Mouse (Mus musculus): ENCODE data around the gene Atg10.
"Not testable (repeated sequence)": the region's sequence is repeated elsewhere in the genome, so short reads cannot be mapped to it uniquely, and the experiment has no call there.

Atg10 gene

DNA sequence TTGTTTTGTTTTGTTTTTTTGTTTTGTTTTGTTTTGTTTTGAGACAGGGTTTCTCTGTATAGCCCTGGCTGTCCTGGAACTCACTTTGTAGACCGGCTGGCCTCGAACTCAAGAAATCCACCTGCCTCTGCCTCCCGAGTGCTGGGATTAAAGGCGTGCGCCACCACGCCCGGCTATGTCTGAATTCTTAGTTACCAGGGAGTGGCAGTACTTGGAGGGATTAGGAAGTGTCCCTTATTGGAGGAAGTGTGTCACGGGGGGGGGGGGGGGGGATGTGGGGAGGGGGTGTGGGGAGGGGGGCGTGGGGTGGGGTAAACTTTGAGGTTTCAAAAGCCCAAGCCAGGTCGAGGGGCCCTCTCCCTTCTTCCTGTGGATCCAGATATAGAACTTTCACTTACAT, 295.5 kb downstream of the Atg10 start:
- DNase-seq: not testable (repeated sequence)

- no peak for DNase-seq
Observed at GRCm38 (mm10) chr13:90926938-90927633, 296.7 kb downstream of the Atg10 start.

DNA sequence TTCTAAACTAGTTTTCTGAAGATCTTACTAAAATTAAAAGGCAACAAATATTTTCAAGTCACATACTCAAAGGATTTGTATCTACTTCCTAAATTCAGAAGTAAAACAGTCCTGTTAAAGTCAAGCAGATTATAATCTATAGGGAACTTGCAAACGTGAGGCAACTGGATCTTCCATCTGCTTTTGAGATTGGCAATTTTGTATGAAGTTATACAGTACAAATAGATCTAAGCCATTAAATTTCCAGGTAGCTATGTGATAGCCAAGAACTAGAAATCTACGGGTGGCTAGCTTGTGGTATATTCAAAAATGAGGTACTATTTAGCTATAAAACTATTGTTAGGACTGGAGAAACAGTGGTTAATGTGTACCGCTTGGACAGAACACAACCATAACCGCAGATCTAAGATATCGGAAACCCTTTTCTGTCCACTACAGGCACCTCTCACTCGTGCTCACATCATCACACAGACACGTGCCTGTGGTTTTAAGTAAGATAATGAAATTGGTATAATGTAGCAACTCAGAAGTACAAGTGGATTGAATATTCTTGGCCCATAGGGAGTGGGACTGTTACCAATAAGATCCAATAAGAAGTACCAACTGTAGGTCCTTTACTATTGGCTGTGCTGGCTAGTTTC, 297.5 kb downstream of the Atg10 start:
- DNase-seq: no peak

DNA sequence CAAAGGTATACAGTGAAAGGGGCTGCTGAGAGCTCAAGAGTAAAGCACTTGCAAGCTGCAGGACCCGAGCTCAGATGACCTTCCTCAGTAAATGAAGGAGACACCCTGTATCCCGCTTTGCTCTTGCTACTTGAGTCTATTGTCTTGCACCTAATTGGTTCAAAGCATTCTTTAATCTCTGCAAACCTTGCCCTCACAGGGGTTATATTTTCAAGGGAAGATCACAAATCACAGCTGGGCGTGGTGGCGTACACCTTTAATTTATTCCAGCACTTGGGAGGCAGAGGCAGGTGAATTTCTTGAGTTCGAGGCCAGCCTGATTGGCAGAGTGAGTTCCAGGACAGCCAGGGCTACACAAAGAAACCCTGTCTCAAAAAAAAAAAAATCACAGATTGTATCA, 298.6 kb downstream of the Atg10 start:
- no peak for DNase-seq

- no peak for DNase-seq
Observed at GRCm38 (mm10) chr13:90924072-90924471, 299.7 kb downstream of the Atg10 start.

DNA sequence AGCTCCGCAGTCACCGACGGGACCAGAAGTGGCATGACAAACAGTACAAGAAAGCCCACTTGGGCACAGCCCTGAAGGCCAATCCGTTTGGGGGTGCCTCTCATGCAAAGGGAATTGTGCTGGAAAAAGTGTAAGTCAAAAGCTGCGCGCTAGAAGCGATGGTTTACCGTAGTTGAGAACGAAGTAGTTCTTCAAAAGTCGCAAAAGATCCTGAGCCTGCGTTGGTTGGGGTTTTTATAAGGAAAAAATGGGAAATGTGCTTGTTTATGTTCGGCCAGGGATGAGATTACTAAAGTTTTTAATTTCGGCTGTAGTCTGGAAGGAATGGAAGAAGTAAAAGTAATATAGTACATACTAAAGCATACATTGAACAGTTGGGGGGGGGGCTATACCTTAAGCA, 300.2 kb downstream of the Atg10 start:
- DNase-seq: not testable (repeated sequence)

GRCm38 (mm10) chr13:90922751-90923612, 300.8 kb downstream of the Atg10 start, which contains the start of gene Rps23:
TSS of gene Rps23 (plus strand) at chr13:90922958.
- DNase-seq: peak; percentile 87 to 90

GRCm38 (mm10) chr13:90914721-90915120, 309.0 kb downstream of the Atg10 start:
- DNase-seq: no peak

GRCm38 (mm10) chr13:90913675-90914192, 310.0 kb downstream of the Atg10 start:
- no peak for DNase-seq

GRCm38 (mm10) chr13:90912760-90913674, 310.8 kb downstream of the Atg10 start:
- no peak for DNase-seq

DNA sequence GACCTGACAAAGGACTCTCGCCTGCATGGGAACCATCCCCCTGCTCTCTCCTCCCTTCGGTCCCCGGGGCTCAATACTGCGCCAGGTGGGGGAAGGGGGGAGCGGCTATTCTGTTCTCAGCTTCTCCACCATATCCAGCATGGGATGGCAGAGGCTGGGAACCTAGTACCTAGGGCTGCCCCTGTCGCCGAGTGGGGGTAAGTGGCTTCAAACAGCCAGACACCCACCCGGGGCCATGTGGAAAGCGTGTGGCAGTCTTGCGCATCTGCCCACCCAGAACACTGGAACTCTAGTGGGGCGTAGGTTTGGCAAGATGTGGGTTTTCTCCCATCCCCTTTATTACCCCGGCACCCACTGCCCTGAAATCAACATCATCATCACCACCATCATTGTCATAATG, 316.4 kb downstream of the Atg10 start:
- no peak for DNase-seq

GRCm38 (mm10) chr13:90905176-90905575, 318.6 kb downstream of the Atg10 start, which contains the start of gene Atp6ap1l:
TSS of gene Atp6ap1l (minus strand) at chr13:90905355.
- no peak for DNase-seq

DNA sequence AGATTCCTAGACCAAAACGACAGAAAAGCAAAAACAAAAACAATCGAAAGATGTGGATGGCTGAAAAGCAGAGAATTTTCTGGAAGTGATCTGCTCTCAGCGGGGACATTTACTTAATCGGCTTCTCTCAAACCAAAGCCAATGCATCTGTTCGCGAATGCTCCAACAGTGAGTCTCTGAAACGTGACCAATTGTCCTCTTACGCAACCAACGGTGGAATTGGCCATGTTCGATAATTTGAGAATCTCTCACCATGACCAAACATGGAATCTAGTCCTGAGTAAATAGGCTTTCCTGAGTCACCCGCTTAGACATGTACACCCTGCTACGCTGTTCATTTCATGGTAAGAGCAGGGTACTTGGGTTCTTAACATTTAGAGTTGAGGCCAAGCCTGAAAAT, 326.9 kb downstream of the Atg10 start:
- DNase-seq: no peak

DNA sequence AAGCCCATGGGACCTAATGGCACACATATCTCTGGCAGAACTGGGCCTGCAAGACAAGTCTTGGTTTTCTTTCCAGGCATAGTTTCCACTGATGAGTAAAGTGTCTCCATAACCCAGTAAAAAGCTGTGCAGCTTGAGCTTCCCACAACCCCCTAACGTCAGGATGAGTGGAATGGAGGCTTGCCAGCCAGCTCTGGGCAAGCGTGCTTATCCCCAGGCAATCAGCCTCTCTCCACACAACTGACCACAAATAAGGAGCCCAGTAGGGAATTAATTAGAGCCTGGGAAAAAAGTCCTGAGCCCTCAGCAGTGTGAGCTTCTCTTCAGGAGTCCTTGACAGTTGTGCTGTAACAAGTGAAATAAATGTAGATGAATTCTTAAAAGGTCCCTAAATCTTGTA, 327.7 kb downstream of the Atg10 start:
- DNase-seq: no peak

- DNase-seq: no peak
Observed at GRCm38 (mm10) chr13:90894819-90895218, 328.9 kb downstream of the Atg10 start.

- no peak for DNase-seq
Observed at GRCm38 (mm10) chr13:90890111-90890510, 333.7 kb downstream of the Atg10 start.

GRCm38 (mm10) chr13:90886568-90886983, 337.2 kb downstream of the Atg10 start:
- peak; percentile 57 to 58 for DNase-seq

GRCm38 (mm10) chr13:90885856-90886532, 337.8 kb downstream of the Atg10 start:
- peak; percentile 14 to 21 for DNase-seq
